Mouse (Mus musculus) gonadal fat pad, adult 2 months (tissue): Measurements from ENCODE around the gene Ankmy1. TPM values are rescaled to one million over a fixed set of nuclear protein-coding genes. Genes with fewer than 3 reads are reported as not detected.

Experiments used
- DNase-seq: peaks from one replicate; pipeline ENCODE4 v3.0.0-alpha.2; 2012; ENCODE audit warnings: low read depth
- polyA plus RNA-seq: library from polyadenylated mRNA; depleted of rRNA; stranded (reverse); fragments of >200 nt; gene quantifications from 2 replicates; pipeline ENCODE4 v1.2.3, GENCODE M21; 2012

Ankmy1 gene
- polyA plus RNA-seq, 1 experiment, result 1.2 TPM

GRCm38 (mm10) chr1:92911721-92912138 is 9.0 kb upstream of the Ankmy1 start:
- no peak for DNase-seq

GRCm38 (mm10) chr1:92910925-92911720 is 8.4 kb upstream of the Ankmy1 start:
- no peak for DNase-seq

- DNase-seq, result no peak
These were observed 7.7 kb upstream of the Ankmy1 start, which contains the start of gene Rnpepl1 for GRCm38 (mm10) chr1:92910239-92910885. Rnpepl1 (plus strand) TSS chr1:92910783.

DNA sequence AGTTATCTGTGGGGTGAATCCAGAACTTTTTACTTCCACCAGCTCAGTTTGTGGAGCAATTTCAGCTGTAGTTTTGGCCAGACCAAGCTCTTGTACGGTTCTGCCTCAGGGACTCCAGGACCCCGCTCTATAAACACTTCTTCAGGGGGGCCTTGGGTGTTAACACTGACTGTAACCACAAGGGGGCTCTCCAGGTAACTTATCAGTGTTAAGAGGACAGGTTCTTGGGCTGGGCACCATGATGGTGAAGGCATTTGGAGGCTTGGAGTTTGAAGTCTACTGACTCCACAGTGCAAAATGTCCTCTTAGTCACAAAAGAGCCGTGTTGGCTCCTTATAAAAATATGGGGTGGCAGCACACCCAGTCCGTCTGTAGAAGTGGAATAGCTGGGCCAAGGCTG is 6.4 kb upstream of the Ankmy1 start:
- no peak for DNase-seq

GRCm38 (mm10) chr1:92908664-92909063 is 6.0 kb upstream of the Ankmy1 start:
- no peak for DNase-seq

DNA sequence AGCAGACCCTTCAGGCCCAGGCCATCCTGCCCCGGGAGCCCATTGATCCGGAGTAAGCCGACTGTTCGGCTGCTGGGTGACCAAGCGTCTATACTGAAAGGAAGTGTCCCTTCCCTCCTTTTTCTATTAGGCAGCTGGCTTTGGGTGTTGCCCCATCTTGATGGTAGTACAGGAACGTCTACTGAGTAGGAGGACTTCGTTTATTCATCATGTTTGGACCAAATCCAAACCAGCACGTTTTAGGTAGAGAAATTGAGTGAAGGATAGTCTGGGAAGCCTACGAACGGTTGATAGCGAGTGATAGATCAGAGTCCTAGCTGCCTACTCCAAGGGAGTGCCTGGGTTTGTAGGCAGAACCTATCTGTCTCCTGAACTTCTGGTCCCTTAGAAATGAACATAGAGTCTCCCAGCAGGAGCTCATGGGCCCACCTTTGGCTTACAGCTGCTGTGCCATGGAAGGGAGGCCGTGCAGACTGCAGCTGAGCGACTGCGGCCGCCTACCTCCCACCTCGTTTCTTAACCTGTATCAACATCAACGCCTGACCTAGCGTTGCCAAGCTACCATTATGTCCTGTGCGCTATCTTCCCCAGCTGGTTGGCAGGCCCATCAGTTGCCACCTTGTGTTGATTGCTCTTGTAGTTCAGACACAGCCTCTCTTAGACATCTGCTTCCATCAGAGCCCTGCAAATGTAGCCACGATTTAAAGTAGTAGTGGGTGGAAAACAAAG is 5.1 kb upstream of the Ankmy1 start:
- no peak for DNase-seq

- DNase-seq, result no peak
These were observed 4.3 kb upstream of the Ankmy1 start, which contains the start of gene Dusp28 for GRCm38 (mm10) chr1:92906779-92907631. Dusp28 (plus strand) TSS chr1:92906981.

DNA sequence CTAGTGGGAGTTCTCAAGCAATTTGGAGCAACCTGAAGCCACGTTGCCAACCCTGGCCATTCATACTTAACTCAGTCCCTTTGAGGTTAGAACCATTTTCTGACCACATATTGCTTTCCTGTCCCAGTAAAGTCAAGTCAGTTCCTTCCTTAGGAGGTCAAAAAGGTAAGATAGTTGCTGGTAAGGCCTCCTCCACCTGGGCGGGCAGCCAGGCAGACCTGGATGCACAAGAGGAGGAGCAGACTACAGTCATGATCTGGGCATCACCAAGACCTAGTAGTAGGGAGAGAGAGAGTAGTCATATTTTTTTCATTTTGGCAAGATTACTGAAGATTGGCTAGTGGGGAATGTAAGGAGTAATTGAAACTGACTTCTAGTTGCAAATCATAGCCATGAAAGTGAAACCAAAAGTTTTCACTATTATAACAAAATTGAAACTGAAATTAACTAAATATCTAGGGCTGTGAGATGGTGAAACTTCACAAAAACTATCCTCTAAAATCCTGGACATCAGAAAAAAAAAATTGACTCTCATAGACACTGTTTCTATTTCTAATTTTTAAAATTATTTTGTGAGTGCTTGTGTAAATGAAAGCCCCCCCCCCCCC is 3.1 kb upstream of the Ankmy1 start:
- DNase-seq, result no peak

DNA sequence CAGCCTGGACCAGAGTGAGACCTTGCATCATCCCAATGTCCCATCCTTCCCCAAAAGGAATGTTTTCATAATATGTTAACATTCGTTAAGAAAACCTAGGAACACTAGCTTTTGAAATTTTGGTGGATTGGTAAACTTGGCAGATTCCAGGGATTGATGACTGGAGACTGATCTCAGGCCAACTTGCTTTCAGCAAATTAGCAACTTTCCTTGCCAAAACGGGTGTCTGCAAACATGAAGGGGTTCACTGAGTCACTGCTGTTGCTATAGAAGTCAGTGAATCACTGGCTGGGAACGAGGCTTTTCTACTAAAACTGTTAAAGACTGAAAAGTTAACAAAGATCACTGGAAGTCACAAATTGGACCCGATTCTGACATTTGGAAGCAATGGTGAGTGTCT is 921 bp upstream of the Ankmy1 start:
- no peak for DNase-seq

- no peak for DNase-seq
These were observed 7.6 kb downstream of the Ankmy1 start for GRCm38 (mm10) chr1:92895089-92895488.

DNA sequence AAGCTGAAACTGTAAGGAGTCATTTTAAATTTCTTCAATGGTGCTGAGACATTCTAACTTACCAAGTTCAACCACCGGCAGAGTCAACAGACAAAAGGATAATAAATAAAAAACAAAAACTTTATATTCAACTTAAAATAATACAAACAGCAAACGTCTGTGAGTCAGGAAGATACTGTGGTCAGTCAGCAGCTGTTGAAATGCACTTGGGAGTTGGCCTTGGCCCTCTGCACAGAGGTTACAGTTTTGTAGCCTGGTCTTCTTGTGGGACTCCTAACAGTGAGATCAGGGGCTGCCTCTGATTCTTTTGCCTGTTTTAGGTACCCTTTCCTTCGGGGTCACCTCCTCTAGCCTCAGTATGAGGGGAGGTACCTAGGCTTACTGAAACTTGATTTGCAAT is 8.8 kb downstream of the Ankmy1 start:
- DNase-seq, result no peak

- DNase-seq, result no peak
These were observed 9.9 kb downstream of the Ankmy1 start for GRCm38 (mm10) chr1:92892791-92893190.

- DNase-seq, result no peak
These were observed 13.6 kb downstream of the Ankmy1 start for GRCm38 (mm10) chr1:92888901-92889655.

GRCm38 (mm10) chr1:92881982-92882381 is 20.7 kb downstream of the Ankmy1 start:
- no peak for DNase-seq

DNA sequence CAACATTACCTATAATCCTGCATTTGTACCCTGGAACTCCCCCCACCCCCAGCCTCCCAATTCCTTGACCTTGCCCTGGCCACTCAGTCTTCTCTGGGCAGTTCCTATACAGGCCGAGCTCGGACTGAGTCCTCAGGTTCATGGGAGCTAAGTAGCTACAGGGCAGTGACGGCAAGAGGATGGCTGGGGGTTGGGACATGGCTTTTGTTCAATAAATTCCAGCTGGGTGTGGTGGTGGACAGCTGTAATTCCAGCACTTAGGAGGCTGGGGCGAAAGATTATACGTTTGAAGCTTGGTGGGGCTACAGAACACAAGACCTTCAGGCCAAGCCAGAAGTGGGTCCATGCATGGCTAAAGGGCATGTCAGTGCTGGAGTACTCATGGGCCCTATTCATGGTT is 22.6 kb downstream of the Ankmy1 start:
- no peak for DNase-seq

DNA sequence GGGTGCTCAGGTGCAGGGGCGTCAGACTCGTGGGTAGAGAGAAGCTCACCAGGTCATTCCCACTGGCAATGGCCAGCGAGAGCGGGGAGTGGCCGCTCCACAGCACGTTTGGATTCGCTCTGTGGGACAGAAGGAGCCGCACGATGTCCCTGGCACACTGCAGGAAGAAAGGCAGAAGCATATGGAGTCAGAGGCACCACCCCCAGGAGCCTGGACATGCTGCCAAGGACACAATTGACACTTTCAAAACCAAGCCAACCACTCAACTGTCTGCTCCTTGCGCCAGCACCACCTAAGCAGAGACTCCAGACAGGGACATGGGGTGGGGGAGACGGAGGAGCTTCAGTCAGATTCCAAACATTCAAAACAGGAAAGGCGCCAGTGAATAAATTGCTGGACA is 23.4 kb downstream of the Ankmy1 start:
- no peak for DNase-seq

DNA sequence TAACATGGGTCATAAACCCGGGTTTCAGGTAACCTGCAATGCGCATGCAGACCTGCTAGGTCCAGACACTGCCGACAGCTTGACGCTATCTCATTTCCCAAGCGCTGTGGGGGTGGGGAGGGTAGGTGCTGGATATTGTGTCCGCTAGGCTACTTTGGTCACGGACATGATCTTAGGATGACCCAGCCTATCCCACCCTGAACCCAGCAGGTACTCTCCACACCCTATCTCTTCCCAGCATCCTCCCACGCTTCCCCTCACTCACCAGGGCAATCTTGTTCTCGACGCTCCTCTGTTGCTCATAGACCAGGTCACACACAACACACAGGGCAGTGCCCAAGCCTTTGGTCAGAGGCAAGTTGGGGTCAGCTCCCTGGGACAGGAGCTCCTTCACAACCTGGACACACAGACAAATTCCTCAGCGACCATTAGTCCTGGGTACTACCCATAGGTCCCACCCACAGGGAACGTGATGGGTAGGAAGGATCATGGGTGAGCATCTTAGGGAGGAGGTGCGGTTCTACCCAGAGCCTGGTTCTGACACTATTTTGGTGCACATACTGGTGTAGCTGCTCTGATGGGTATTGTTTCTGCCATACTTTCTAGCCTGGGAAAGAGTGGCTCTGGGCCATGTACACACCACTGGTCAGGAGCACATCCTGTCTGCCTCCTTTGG is 24.5 kb downstream of the Ankmy1 start:
- no peak for DNase-seq

DNA sequence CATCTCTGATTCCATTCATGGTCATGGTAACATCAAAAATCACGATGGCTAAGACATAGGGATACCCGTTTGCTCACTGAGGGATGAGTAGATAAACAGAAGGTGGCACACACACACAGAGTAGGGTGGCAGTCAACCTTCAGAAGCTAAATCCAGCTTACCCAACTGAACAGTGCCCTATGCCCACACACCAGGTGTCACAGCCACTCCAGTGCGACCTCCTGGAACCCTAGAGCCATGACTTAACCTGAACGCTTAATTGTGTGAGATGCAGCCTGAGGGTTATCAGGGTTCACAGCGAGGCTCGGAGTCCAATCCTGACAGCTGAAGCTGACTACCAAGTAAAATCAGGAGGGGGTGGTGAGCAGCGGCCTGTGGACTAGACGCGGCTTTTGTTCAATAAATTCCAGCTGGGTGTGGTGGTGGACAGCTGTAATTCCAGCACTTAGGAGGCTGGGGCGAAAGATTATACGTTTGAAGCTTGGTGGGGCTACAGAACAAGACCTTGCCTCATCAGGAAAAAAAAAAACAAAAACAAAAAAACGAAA is 25.2 kb downstream of the Ankmy1 start:
- DNase-seq, result no peak

- DNase-seq, result no peak
These were observed 27.2 kb downstream of the Ankmy1 start for GRCm38 (mm10) chr1:92875360-92876111.
